Mouse (Mus musculus) olfactory bulb, adult 2 months (tissue): ENCODE measurements around the gene Rbfox2.

Experiments
- CTCF ChIP-seq: fragments of 200-500 bp; IDR thresholded peaks from 2 replicates; pipeline ENCODE4 v1.5.1; 2012; ENCODE audit warnings: low read depth, mild to moderate bottlenecking, low read length, moderate library complexity; ENCODE audit not compliant: insufficient read depth
- POLR2A ChIP-seq: fragments of 200-500 bp; IDR thresholded peaks from 2 replicates; pipeline ENCODE4 v1.6.1; 2012; ENCODE audit warnings: mild to moderate bottlenecking, low read depth, low read length, moderate library complexity; ENCODE audit not compliant: insufficient read depth

DNA sequence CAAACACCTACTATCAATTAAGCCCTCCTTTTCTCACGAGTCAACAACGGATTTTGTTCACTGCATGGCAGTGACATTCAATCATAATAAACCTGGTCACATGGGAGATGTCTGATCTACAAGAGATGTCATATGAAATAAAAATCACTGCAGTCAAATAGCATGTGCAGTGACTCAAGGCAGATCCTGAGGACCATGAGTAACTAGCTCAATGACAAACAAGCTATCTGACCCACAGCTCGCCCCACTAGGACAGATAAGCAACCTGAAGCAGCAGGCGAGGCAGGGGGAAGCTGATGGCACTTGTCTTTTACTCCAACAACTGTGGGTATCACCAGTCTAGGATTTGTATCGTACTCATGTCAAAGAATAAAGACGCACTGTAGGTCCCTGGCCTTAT, 14.4 kb downstream of the Rbfox2 start:
- TF ChIP-seq CTCF (no peak), POLR2A (no peak)
